Mouse (Mus musculus) macrophage (primary cell): ENCODE results near the gene Minpp1. TPM values are rescaled to one million over a fixed set of nuclear protein-coding genes. Genes with fewer than 3 reads are reported as not detected.

Experiments used
- H3K27ac ChIP-seq: fragments of 350-480 bp; formaldehyde crosslinking; 2 replicates; pipeline ENCODE4 v1.9.0; 2021
- H3K36me3 ChIP-seq: fragments of 350-480 bp; formaldehyde crosslinking; 2 replicates; pipeline ENCODE4 v1.9.0; 2021; ENCODE audit errors: inconsistent target
- H3K4me3 ChIP-seq: fragments of 350-480 bp; formaldehyde crosslinking; 2 replicates; pipeline ENCODE4 v1.9.0; 2021; ENCODE audit errors: inconsistent target
- H3K79me2 ChIP-seq: fragments of 350-480 bp; formaldehyde crosslinking; 2 replicates; pipeline ENCODE4 v1.9.0; 2021; ENCODE audit errors: inconsistent target
- WGBS: methylation state at CpG from one replicate; pipeline ENCODE4 v1.1.7; 2026; ENCODE audit warnings: inconsistent platforms; ENCODE audit not compliant: missing documents; 5-methylcytosine and 5-hydroxymethylcytosine counted together
- polyA plus RNA-seq: library from polyadenylated mRNA; stranded (reverse); fragments of 250-400 nt; gene quantifications from 3 replicates; pipeline ENCODE4 v1.2.4, GENCODE M21; 2018; ENCODE audit warnings: inconsistent platforms

Minpp1 gene
- polyA plus RNA-seq, 1 experiment from 2014 or later, result 17.2 TPM

GRCm38 (mm10) chr19:32527139-32527538 lies 41.6 kb downstream of the Minpp1 start:
- 98% methylated on average over 5 of the region's 5 CpGs for WGBS
- H3K27ac ChIP-seq, result no peak overlapping the region

DNA sequence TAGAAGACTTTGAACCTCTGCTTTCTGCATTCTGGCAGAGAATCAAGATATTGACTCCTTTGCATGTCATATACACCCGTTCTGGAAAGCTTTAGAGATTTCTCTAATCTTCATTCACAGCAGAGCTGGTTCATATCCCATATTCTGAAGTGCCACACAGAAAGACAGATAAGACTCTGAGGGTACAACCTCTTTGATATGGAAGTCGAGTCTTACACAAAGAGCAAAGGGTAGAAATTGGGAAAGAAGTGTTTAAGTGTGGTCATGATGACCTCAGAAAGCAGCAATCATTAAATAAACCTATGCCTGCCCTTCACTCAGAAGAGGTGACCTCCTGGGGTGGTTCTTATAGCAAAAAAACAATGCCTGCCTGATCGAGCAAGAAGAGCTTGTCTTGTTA lies 43.2 kb downstream of the Minpp1 start:
- no peak overlapping the region for H3K27ac ChIP-seq
- 68% methylated on average over 3 of the region's 3 CpGs for WGBS
- H3K36me3 ChIP-seq, result no peaks in the 10 kb centered on the region
- no peak overlapping the region for H3K4me3 ChIP-seq
- no peaks in the 10 kb centered on the region for H3K79me2 ChIP-seq

More at GRCm38 (mm10) chr19:32527139-32527538, 41.6 kb downstream of the Minpp1 start:
- Histone ChIP-seq H3K79me2 (no peaks in the 10 kb centered on the region), H3K36me3 (no peaks in the 10 kb centered on the region), H3K4me3 (no peak overlapping the region)

- H3K36me3 ChIP-seq, result no peaks in the 10 kb centered on the region
- no peak overlapping the region for H3K27ac ChIP-seq
- H3K4me3 ChIP-seq, result no peak overlapping the region
- 93% methylated on average over 11 of the region's 11 CpGs for WGBS
- no peaks in the 10 kb centered on the region for H3K79me2 ChIP-seq
Measured at GRCm38 (mm10) chr19:32529252-32529942, 43.8 kb downstream of the Minpp1 start.

DNA sequence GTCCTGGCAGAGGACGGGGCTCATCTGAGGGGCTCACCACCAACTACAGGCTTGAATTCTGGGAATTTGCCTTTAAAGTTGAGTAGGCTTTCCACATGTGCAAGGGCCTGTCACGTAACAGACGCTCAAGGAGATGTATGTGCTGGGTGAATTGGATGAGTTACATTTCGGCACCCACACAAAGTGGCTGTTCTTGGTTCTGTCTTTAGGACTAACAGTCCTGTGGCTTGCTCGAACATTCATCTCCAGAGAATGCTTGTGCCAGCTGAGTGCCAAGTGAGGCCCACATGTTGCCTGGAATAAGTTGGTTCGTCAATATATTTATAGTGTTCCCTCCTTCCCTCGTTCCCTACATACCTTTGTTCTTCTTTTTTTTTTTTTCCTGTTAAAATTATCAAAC lies 44.7 kb downstream of the Minpp1 start:
- WGBS, result 92% methylated on average over 7 of the region's 7 CpGs
- H3K79me2 ChIP-seq, result no peaks in the 10 kb centered on the region

DNA sequence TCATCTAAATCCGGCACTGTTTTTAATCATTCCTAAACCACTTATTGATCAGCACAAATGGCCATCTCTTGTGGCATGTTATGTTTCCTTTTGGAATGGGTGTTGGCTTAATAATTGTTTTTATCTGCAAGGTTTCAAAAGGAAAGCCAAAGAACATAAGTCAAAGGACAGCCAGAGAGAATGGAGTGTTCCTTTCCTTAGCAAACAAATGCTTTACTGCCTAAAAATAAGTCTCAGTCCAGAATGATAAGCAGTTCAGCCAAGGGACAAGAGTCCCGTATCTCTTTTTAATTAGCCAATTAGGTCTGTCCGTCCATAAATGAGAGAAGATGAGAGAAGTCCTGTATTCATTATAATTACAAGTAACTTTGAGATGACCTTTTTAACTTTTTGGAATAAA lies 46.8 kb downstream of the Minpp1 start:
- 98% methylated on average over 3 of the region's 3 CpGs for WGBS
- Histone ChIP-seq H3K36me3 (no peaks in the 10 kb centered on the region), H3K79me2 (no peaks in the 10 kb centered on the region), H3K27ac (no peak overlapping the region), H3K4me3 (no peak overlapping the region)

More for the DNA sequence above, 44.7 kb downstream of the Minpp1 start:
- no peak overlapping the region for H3K4me3 ChIP-seq
- H3K27ac ChIP-seq, result no peak overlapping the region
- H3K36me3 ChIP-seq, result no peaks in the 10 kb centered on the region

GRCm38 (mm10) chr19:32532737-32533505 lies 47.4 kb downstream of the Minpp1 start:
- Histone ChIP-seq H3K36me3 (no peaks in the 10 kb centered on the region), H3K4me3 (no peak overlapping the region), H3K27ac (no peak overlapping the region), H3K79me2 (no peaks in the 10 kb centered on the region)
- 48% methylated on average over 7 of the region's 7 CpGs for WGBS

GRCm38 (mm10) chr19:32534887-32535286 lies 49.3 kb downstream of the Minpp1 start:
- H3K79me2 ChIP-seq, result no peaks in the 10 kb centered on the region

GRCm38 (mm10) chr19:32542784-32543490 lies 57.4 kb downstream of the Minpp1 start:
- H3K79me2 ChIP-seq, result no peaks in the 10 kb centered on the region
- H3K27ac ChIP-seq, result no peak overlapping the region
- H3K4me3 ChIP-seq, result no peak overlapping the region
- H3K36me3 ChIP-seq, result no peaks in the 10 kb centered on the region
- 81% methylated on average over 9 of the region's 9 CpGs for WGBS

More at GRCm38 (mm10) chr19:32534887-32535286, 49.3 kb downstream of the Minpp1 start:
- Histone ChIP-seq H3K4me3 (no peak overlapping the region), H3K36me3 (no peaks in the 10 kb centered on the region), H3K27ac (no peak overlapping the region)

GRCm38 (mm10) chr19:32547396-32547795 lies 61.8 kb downstream of the Minpp1 start:
- no peaks in the 10 kb centered on the region for H3K79me2 ChIP-seq
- no peak overlapping the region for H3K27ac ChIP-seq
- WGBS, result 81% methylated on average over 3 of the region's 3 CpGs
- no peaks in the 10 kb centered on the region for H3K36me3 ChIP-seq
- no peak overlapping the region for H3K4me3 ChIP-seq

DNA sequence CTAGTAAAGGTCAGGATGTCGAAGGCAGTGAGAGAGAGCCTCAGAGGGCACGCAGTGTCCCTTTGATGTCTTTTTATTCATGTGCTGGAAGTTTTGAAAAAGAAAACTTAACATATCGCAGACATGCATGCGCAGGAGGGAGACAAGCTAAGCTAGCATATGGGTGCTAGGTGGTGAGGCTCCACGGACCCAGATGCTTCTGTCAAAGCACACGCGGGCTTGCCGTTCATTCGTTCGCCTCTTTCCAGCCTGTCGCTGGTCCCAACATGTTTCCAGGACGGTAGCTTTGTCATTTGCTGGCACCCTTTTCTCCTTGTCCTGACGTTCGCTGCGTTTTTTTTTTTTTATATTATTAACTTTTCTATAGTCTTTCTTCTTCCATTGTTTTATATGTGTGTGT lies 62.6 kb downstream of the Minpp1 start:
- WGBS, result 97% methylated on average over 15 of the region's 15 CpGs

DNA sequence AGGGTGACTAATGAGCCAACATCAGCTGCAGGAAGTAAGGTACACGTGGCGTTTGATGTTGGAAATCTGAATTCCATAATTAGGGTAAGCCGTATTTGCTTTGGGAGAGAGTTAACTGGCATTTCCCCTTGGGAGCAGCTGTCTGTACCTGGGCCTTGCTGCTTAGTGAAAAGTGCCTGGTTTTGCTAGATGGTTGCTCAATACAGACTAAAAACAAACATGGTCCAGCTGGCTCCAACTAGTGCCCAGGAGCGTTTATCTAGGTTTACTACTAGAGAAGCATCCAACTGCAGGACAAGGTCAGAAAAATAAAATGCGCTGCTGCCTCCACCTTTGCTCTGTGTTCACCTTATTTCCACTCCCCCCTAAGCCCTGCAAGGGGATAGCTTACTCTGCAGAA lies 64.9 kb downstream of the Minpp1 start:
- H3K79me2 ChIP-seq, result no peaks in the 10 kb centered on the region
- no peaks in the 10 kb centered on the region for H3K36me3 ChIP-seq
- whole genome bisulfite sequencing, result 94% methylated on average over 5 of the region's 5 CpGs
- H3K4me3 ChIP-seq, result no peak overlapping the region
- no peak overlapping the region for H3K27ac ChIP-seq

More for the DNA sequence above, 62.6 kb downstream of the Minpp1 start:
- Histone ChIP-seq H3K27ac (no peak overlapping the region), H3K79me2 (no peaks in the 10 kb centered on the region), H3K36me3 (no peaks in the 10 kb centered on the region), H3K4me3 (no peak overlapping the region)

DNA sequence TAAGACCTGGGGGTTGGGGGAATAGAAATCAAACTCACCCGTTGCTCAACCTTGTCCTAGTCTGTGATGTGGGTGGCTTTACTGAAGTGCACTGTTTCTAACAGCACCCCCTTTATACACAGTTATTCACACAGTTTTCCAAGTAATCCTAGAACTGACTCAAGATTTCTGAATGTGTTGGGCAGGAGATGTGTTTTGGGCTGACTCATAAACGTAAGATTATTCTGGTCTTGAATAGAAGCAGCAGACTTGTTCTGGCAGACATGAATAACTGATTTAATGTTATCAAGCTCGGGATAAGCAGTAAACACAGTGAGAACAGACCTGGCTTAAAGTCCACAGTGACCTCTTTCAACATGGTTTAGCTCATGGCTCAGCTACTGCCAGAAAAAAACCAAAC lies 65.9 kb downstream of the Minpp1 start:
- Histone ChIP-seq H3K4me3 (no peak overlapping the region), H3K79me2 (no peaks in the 10 kb centered on the region), H3K27ac (no peak overlapping the region), H3K36me3 (no peaks in the 10 kb centered on the region)
- 87% methylated on average over 3 of the region's 3 CpGs for WGBS

DNA sequence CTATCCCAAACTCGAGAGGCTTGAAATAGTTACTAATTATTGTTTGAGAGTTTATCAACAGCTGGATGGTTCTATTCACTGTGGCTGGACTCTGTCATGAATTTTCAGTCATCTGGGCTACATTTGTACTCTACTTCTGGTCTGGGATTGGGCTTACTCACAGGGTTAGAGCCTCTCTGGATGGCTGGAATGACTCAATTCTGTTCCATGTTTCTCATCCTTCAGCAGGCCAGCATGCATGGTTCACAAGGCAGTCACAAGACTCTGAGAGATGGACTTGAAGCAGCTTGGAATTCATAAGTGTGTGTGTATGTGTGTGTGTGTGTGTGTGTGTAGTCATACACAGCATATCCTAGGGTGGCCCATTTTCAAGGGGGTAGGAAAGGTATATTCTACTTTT lies 66.5 kb downstream of the Minpp1 start:
- Histone ChIP-seq H3K36me3 (no peaks in the 10 kb centered on the region), H3K79me2 (no peaks in the 10 kb centered on the region), H3K4me3 (no peak overlapping the region), H3K27ac (no peak overlapping the region)
- 91% methylated on average over 1 of the region's 1 CpGs for WGBS

DNA sequence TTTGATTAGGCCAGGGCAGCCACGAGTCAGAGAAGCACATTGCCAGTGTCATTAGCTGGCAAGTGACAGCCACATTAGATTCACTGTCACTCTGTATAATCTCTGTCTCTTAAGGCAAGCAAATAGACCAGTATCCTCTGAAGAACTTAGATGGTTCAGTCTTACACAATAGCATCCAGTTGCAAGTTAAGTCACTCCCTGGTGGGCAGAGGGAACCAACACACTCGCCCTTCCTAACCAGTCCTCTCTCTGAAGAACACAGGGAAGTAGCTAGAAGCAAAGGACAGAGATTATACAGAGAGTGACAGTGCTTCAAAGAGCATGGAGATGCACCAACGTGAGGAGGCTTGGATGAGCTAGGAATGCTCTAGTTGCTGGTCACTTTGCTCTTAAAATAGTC lies 67.7 kb downstream of the Minpp1 start:
- no peaks in the 10 kb centered on the region for H3K36me3 ChIP-seq
- WGBS, result 63% methylated on average over 3 of the region's 3 CpGs
- no peak overlapping the region for H3K4me3 ChIP-seq
- H3K27ac ChIP-seq, result no peak overlapping the region
- H3K79me2 ChIP-seq, result no peaks in the 10 kb centered on the region

- Histone ChIP-seq H3K27ac (no peak overlapping the region), H3K79me2 (no peaks in the 10 kb centered on the region), H3K4me3 (no peak overlapping the region), H3K36me3 (no peaks in the 10 kb centered on the region)
- 91% methylated on average over 3 of the region's 3 CpGs for WGBS
Measured at GRCm38 (mm10) chr19:32555257-32555656, 69.7 kb downstream of the Minpp1 start.
